Mouse (Mus musculus) C2C12 (cell line): ENCODE measurements around the gene Sardh.

Experiments used
- CEBPB ChIP-seq: IDR thresholded peaks from one replicate; pipeline ENCODE4 v1.6.1; 2011; ENCODE audit warnings: low read depth, mild to moderate bottlenecking, control low read depth, moderate library complexity
- CTCF ChIP-seq: IDR thresholded peaks from one replicate; pipeline ENCODE4 v1.5.1; 2011; ENCODE audit not compliant: control insufficient read depth, insufficient read depth, insufficient read length
- MYOG ChIP-seq: IDR thresholded peaks from one replicate; pipeline ENCODE4 v1.6.1; 2011; ENCODE audit not compliant: control insufficient read depth, insufficient read length; ENCODE audit errors: extremely low read depth

GRCm38 (mm10) chr2:27156596-27156995, 91.5 kb downstream of the Sardh start:
- TF ChIP-seq CTCF (no peak), MYOG (no peak), CEBPB (no peak)
